Mouse (Mus musculus) kidney, postnatal 0 days (tissue): ENCODE data around the gene Olfr104-ps. TPM values are rescaled to one million over a fixed set of nuclear protein-coding genes. Genes with fewer than 3 reads are reported as not detected.

Experiments
- ATAC-seq: fragments of 200-750 bp; cut with Nextera tagmentation; replicated peaks from 2 replicates; pipeline ENCODE4 v1.8.0; 2017; ENCODE audit warnings: low read depth, moderate number of reproducible peaks, moderate TSS enrichment, moderate library complexity; ENCODE audit not compliant: low FRiP score
- DNase-seq: peaks from one replicate; pipeline ENCODE4 v3.0.0-alpha.2; 2016; ENCODE audit warnings: low spot score
- H3K27ac ChIP-seq: fragments of 300-500 bp; sonication (generic); 2 replicates; pipeline ENCODE4 v1.5.1; 2014; ENCODE audit warnings: mild to moderate bottlenecking
- H3K27me3 ChIP-seq: fragments of 300-500 bp; sonication (generic); 2 replicates; pipeline ENCODE4 v1.6.1; 2014; ENCODE audit warnings: low read length, mixed read lengths; ENCODE audit not compliant: insufficient read depth
- H3K36me3 ChIP-seq: fragments of 300-500 bp; sonication (generic); 2 replicates; pipeline ENCODE4 v1.6.1; 2014; ENCODE audit warnings: low read length, mixed read lengths; ENCODE audit not compliant: insufficient read depth
- H3K4me1 ChIP-seq: fragments of 300-500 bp; sonication (generic); replicated peaks from 2 replicates; pipeline ENCODE4 v1.6.1; 2014; ENCODE audit warnings: antibody characterized with exemption, low read length, mixed read lengths; ENCODE audit not compliant: insufficient read depth
- H3K4me2 ChIP-seq: fragments of 300-500 bp; sonication (generic); 2 replicates; pipeline ENCODE4 v1.6.1; 2014; ENCODE audit warnings: mild to moderate bottlenecking, low read length, moderate library complexity, mixed read lengths
- H3K4me3 ChIP-seq: fragments of 300-500 bp; sonication (generic); replicated peaks from 2 replicates; pipeline ENCODE4 v1.5.1; 2014; ENCODE audit warnings: low read depth, low read length
- H3K9ac ChIP-seq: fragments of 300-500 bp; sonication (generic); 2 replicates; pipeline ENCODE4 v1.6.1; 2014; ENCODE audit warnings: low read depth, low read length
- H3K9me3 ChIP-seq: fragments of 300-500 bp; sonication (generic); replicated peaks from 2 replicates; pipeline ENCODE4 v1.6.1; 2016; ENCODE audit warnings: low read length, inconsistent platforms, mixed read lengths
- CTCF ChIP-seq: IDR thresholded peaks from 2 replicates; pipeline ENCODE4 v1.5.1; 2016; ENCODE audit warnings: antibody characterized with exemption, low read depth, mild to moderate bottlenecking, moderate library complexity
- WGBS: fragments of 180-500 bp; shearing (Covaris S2); extraction: QIAGEN DNeasy Blood & Tissue Kit; methylation state at CpG from one replicate; pipeline ENCODE4 v1.1.7; 2014; 5-methylcytosine and 5-hydroxymethylcytosine counted together
- polyA plus RNA-seq: library from polyadenylated mRNA; unstranded; fragments of >200 nt; fragmentation: Nextera tagmentation; extraction: Ambion mirVana; gene quantifications from 2 replicates; pipeline ENCODE4 v1.2.1, GENCODE M21; 2015

The Olfr104-ps gene
- polyA plus RNA-seq: not detected in 2 replicates

- Histone ChIP-seq H3K36me3 (no peaks in the 10 kb centered on the region), H3K27ac (no peak within 1 kb of the TSS), H3K27me3 (no peaks in the 10 kb centered on the region), H3K4me3 (no peak within 1 kb of the TSS), H3K4me1 (no peaks in the 10 kb centered on the region), H3K4me2 (no peak within 1 kb of the TSS), H3K9me3 (no peaks in the 10 kb centered on the region), H3K9ac (no peak within 1 kb of the TSS)
- TF ChIP-seq CTCF: no peak
- ATAC-seq (no peak), DNase-seq (no peak)
These were observed at the start of gene Olfr104-ps for GRCm38 (mm10) chr17:37359282-37359681. Olfr104-ps (plus strand) TSS chr17:37359582.

GRCm38 (mm10) chr17:37310146-37310699 lies 49.2 kb upstream of the Olfr104-ps start:
- Histone ChIP-seq H3K27ac (no peak overlapping the region), H3K4me1 (no peaks in the 10 kb centered on the region), H3K27me3 (no peaks in the 10 kb centered on the region), H3K9ac (no peak overlapping the region), H3K36me3 (no peaks in the 10 kb centered on the region), H3K4me3 (no peak overlapping the region), H3K4me2 (no peak overlapping the region), H3K9me3 (no peaks in the 10 kb centered on the region)
- DNase-seq (no peak), ATAC-seq (no peak)
- no peak for TF ChIP-seq CTCF
- 43% methylated on average over 2 of the region's 2 CpGs for WGBS

- ATAC-seq (no peak), DNase-seq (no peak)
- H3K27me3 ChIP-seq: no peaks in the 10 kb centered on the region
- H3K9me3 ChIP-seq: no peaks in the 10 kb centered on the region
- H3K4me3 ChIP-seq: no peak within 1 kb of the TSS
- H3K4me1 ChIP-seq: no peaks in the 10 kb centered on the region
- no peak for TF ChIP-seq CTCF
- H3K9ac ChIP-seq: no peak within 1 kb of the TSS
- no peak within 1 kb of the TSS for H3K27ac ChIP-seq
- no peak within 1 kb of the TSS for H3K4me2 ChIP-seq
- no peaks in the 10 kb centered on the region for H3K36me3 ChIP-seq
These were observed 42.4 kb upstream of the Olfr104-ps start, which contains the start of gene Olfr102 for GRCm38 (mm10) chr17:37316954-37317353. Olfr102 (minus strand) TSS chr17:37317054.

- Histone ChIP-seq H3K27ac (no peak within 1 kb of the TSS), H3K4me3 (no peak within 1 kb of the TSS), H3K36me3 (no peaks in the 10 kb centered on the region), H3K4me2 (no peak within 1 kb of the TSS), H3K9ac (no peak within 1 kb of the TSS), H3K9me3 (no peaks in the 10 kb centered on the region), H3K27me3 (no peaks in the 10 kb centered on the region), H3K4me1 (no peaks in the 10 kb centered on the region)
- no peak for ATAC-seq
- DNase-seq: no peak
- 93% methylated on average over 2 of the region's 2 CpGs for WGBS
- no peak for TF ChIP-seq CTCF
These were observed 19.8 kb upstream of the Olfr104-ps start, which contains the start of gene Olfr103 for GRCm38 (mm10) chr17:37339598-37339997. Olfr103 (minus strand) TSS chr17:37339698.

- Histone ChIP-seq H3K27ac (no peak within 1 kb of the TSS), H3K4me1 (no peaks in the 10 kb centered on the region), H3K4me2 (no peak within 1 kb of the TSS), H3K9ac (no peak within 1 kb of the TSS), H3K9me3 (no peaks in the 10 kb centered on the region), H3K4me3 (no peak within 1 kb of the TSS), H3K36me3 (no peaks in the 10 kb centered on the region), H3K27me3 (no peaks in the 10 kb centered on the region)
- TF ChIP-seq CTCF: no peak
- DNase-seq: no peak
- ATAC-seq: no peak
These were observed 19.4 kb downstream of the Olfr104-ps start, which contains the start of gene Olfr105-ps for GRCm38 (mm10) chr17:37378733-37379132. Olfr105-ps (plus strand) TSS chr17:37379033.

- ATAC-seq (no peak), DNase-seq (no peak)
- H3K4me2 ChIP-seq: no peak within 1 kb of the TSS
- no peak within 1 kb of the TSS for H3K9ac ChIP-seq
- H3K9me3 ChIP-seq: no peaks in the 10 kb centered on the region
- H3K27ac ChIP-seq: no peak within 1 kb of the TSS
- TF ChIP-seq CTCF: no peak
- H3K27me3 ChIP-seq: no peaks in the 10 kb centered on the region
- WGBS: 63% methylated on average over 1 of the region's 1 CpGs
- H3K36me3 ChIP-seq: no peaks in the 10 kb centered on the region
- no peak within 1 kb of the TSS for H3K4me3 ChIP-seq
- H3K4me1 ChIP-seq: no peaks in the 10 kb centered on the region
These were observed 30.7 kb downstream of the Olfr104-ps start, which contains the start of gene Olfr106-ps for GRCm38 (mm10) chr17:37390093-37390492. Olfr106-ps (plus strand) TSS chr17:37390393.

- H3K4me3 ChIP-seq: no peak within 1 kb of the TSS
- H3K27me3 ChIP-seq: no peaks in the 10 kb centered on the region
- TF ChIP-seq CTCF: no peak
- H3K9me3 ChIP-seq: no peaks in the 10 kb centered on the region
- DNase-seq (no peak), ATAC-seq (no peak)
- H3K4me1 ChIP-seq: no peaks in the 10 kb centered on the region
- no peak within 1 kb of the TSS for H3K4me2 ChIP-seq
- no peak within 1 kb of the TSS for H3K27ac ChIP-seq
- WGBS: 84% methylated on average over 3 of the region's 3 CpGs
- H3K9ac ChIP-seq: no peak within 1 kb of the TSS
- H3K36me3 ChIP-seq: no peaks in the 10 kb centered on the region
These were observed 39.5 kb downstream of the Olfr104-ps start, which contains the start of gene Olfr107 for GRCm38 (mm10) chr17:37398926-37399325. Olfr107 (plus strand) TSS chr17:37399226.
